Mouse (Mus musculus) liver, embryonic 16.5 days (tissue): Measurements from ENCODE around the gene Mog. TPM values are rescaled to one million over a fixed set of nuclear protein-coding genes. Genes with fewer than 3 reads are reported as not detected.
"Not testable (repeated sequence)": the region's sequence is repeated elsewhere in the genome, so short reads cannot be mapped to it uniquely, and the experiment has no call there.

Experiments used
- ATAC-seq: fragments of 200-750 bp; cut with Nextera tagmentation; 2 replicates; pipeline ENCODE4 v1.8.0; 2017; ENCODE audit warnings: low read depth, mild to moderate bottlenecking, moderate number of reproducible peaks, moderate library complexity
- H3K27ac ChIP-seq: fragments of 300-500 bp; sonication (generic); 2 replicates; pipeline ENCODE4 v1.5.1; 2014; ENCODE audit warnings: mild to moderate bottlenecking, low read length
- H3K27me3 ChIP-seq: fragments of 300-500 bp; sonication (generic); 2 replicates; pipeline ENCODE4 v1.6.1; 2014; ENCODE audit warnings: low read depth, low read length, mixed read lengths; ENCODE audit not compliant: control insufficient read depth, insufficient read depth
- H3K36me3 ChIP-seq: fragments of 300-500 bp; sonication (generic); 2 replicates; pipeline ENCODE4 v1.6.1; 2014; ENCODE audit warnings: mild to moderate bottlenecking; ENCODE audit not compliant: control insufficient read depth, insufficient read depth
- H3K4me1 ChIP-seq: fragments of 300-500 bp; sonication (generic); 2 replicates; pipeline ENCODE4 v1.6.1; 2014; ENCODE audit warnings: low read depth, low read length, mixed read lengths; ENCODE audit not compliant: control insufficient read depth
- H3K4me2 ChIP-seq: fragments of 300-500 bp; sonication (generic); 2 replicates; pipeline ENCODE4 v1.6.1; 2014; ENCODE audit warnings: low read depth, low read length, mixed read lengths
- H3K4me3 ChIP-seq: fragments of 300-500 bp; sonication (generic); 2 replicates; pipeline ENCODE4 v1.5.1; 2014; ENCODE audit warnings: low read depth, mild to moderate bottlenecking, low read length
- H3K9ac ChIP-seq: fragments of 300-500 bp; sonication (generic); 2 replicates; pipeline ENCODE4 v1.6.1; 2014; ENCODE audit warnings: low read depth, low read length
- H3K9me3 ChIP-seq: fragments of 300-500 bp; sonication (generic); replicated peaks from 2 replicates; pipeline ENCODE4 v1.6.1; 2016; ENCODE audit warnings: low read length; ENCODE audit not compliant: control insufficient read depth
- WGBS: fragments of 180-500 bp; shearing (Covaris S2); extraction: QIAGEN DNeasy Blood & Tissue Kit; methylation state at CpG from one replicate; pipeline ENCODE4 v1.1.7; 2014; ENCODE audit not compliant: insufficient replicate concordance; 5-methylcytosine and 5-hydroxymethylcytosine counted together
- polyA plus RNA-seq: library from polyadenylated mRNA; unstranded; fragments of >200 nt; fragmentation: Nextera tagmentation; extraction: Ambion mirVana; gene quantifications from 2 replicates; pipeline ENCODE4 v1.2.1, GENCODE M21; 2015

Mog gene
- polyA plus RNA-seq, 1 experiment from 2014 or later: not detected

DNA sequence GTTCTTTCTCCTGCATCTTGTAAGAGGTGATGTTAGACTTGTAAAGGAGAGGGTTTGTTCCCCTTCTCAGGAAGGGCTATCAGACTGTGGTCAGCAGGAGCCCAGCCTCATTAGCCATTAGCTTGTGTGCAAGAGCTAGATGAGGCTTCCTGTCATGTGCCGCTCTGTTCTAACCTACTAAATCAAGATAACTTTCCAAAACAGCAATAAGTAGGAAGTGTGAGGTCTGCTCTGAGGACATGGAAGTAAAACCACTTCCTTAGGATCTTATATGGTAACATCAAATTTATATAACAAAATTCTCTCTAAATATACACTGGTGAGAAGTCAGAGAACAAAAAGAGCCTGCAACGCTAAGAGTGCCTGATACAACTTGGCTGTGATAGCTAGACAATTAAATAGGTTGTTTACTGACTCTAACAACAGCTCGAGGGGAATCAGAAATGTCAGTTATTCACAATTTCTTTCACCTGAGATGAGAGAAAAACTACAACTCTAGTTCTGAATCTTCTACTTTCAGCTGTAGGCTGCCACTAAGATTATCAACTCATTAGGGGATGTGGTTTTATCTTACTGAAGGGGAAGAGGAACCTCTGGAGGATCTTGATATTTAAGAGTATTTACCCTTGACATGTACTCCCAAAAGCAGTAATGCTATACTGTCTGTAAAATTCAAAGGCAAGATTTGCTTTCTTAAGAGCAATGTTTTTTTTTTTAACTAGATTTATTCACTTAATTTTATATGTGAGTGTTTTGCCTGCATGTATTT is 30.7 kb downstream of the Mog start:
- no peak overlapping the region for H3K4me2 ChIP-seq
- no peak overlapping the region for H3K9ac ChIP-seq
- H3K4me3 ChIP-seq: no peak overlapping the region
- no peak overlapping the region for H3K27ac ChIP-seq
- H3K4me1 ChIP-seq: no peaks in the 10 kb centered on the region
- no peaks in the 10 kb centered on the region for H3K9me3 ChIP-seq
- no peak for ATAC-seq
- 15% methylated on average over 3 of the region's 3 CpGs for WGBS
- H3K36me3 ChIP-seq: no peaks in the 10 kb centered on the region
- H3K27me3 ChIP-seq: peaks cover 21% of the 10 kb centered on the region

DNA sequence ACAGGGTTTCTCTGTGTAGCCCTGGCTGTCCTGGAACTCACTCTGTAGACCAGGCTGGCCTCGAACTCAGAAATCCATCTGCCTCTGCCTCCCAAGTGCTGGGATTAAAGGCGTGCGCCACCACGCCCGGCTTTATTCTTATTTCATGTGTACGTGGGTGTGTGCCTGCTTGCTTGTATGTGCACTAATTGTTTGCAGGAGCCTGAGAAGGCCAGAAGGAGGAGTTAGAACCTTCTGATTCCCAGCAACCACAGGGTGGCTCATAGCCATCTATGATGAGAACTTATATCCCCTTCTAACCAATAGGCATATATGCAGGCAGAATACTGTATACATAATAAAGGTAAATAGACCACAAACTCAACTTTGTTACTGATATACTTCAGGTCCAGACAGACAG is 32.6 kb downstream of the Mog start:
- H3K4me1 ChIP-seq, H3K4me3 ChIP-seq, ATAC-seq, H3K9ac ChIP-seq, H3K36me3 ChIP-seq, H3K9me3 ChIP-seq, H3K27ac ChIP-seq, H3K4me2 ChIP-seq: not testable (repeated sequence)
- WGBS: 70% methylated on average over 6 of the region's 6 CpGs
- peaks cover 24% of the 10 kb centered on the region for H3K27me3 ChIP-seq

DNA sequence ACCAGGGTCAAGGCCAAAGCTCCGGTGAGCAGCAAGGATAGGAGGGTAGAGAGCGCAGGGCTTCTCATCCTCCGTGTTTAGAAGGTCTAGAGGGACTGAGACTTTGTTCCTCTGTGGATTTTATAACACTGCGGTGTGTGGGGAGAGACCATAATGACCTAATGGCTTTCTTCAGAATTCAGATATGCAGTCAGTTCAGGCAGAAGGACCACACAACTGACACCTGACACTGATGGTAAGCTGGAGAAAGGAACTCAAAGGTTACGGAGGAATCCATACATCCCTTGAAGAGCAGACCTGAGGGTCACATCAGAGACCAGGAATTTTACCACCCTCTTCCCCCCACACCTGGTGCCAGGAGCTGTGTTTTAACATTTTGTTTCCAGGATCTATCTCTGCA is 33.8 kb downstream of the Mog start, which contains the start of gene H2-M5:
TSS of gene H2-M5 (minus strand) at position 101 of the 400 bp plus-strand sequence.
- 31% methylated on average over 5 of the region's 5 CpGs for WGBS
- no peak within 1 kb of the TSS for H3K4me3 ChIP-seq
- H3K4me2 ChIP-seq: no peak within 1 kb of the TSS
- no peak for ATAC-seq
- H3K9me3 ChIP-seq: no peaks in the 10 kb centered on the region
- H3K4me1 ChIP-seq: no peaks in the 10 kb centered on the region
- H3K36me3 ChIP-seq: no peaks in the 10 kb centered on the region
- peaks cover 24% of the 10 kb centered on the region for H3K27me3 ChIP-seq
- H3K9ac ChIP-seq: no peak within 1 kb of the TSS
- H3K27ac ChIP-seq: no peak within 1 kb of the TSS

DNA sequence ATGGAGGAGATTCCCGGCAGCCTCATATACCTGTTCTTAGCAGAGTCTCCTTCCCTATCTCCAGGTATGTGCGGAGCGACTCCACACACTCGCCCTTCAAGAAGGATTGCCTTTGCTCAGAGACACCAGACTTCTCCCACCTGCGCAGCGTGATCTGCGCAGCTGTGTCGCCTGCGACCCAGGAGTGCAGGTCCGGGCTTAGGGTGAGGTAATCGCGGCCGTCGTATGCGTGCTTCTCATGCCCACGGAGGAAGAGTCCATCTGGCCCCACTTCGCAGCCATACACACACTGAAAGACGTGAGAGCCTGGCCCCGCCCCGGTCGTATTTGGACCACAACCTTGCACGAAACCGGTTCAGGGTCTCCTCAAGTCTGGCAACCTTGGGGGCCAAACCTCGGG is 34.7 kb downstream of the Mog start:
- no peaks in the 10 kb centered on the region for H3K9me3 ChIP-seq
- WGBS: 7% methylated on average over 24 of the region's 24 CpGs
- H3K4me1 ChIP-seq: no peaks in the 10 kb centered on the region
- no peak overlapping the region for H3K27ac ChIP-seq
- H3K4me3 ChIP-seq: no peak overlapping the region
- no peaks in the 10 kb centered on the region for H3K36me3 ChIP-seq
- peaks cover 24% of the 10 kb centered on the region for H3K27me3 ChIP-seq
- H3K9ac ChIP-seq: no peak overlapping the region
- ATAC-seq: no peak
- no peak overlapping the region for H3K4me2 ChIP-seq

DNA sequence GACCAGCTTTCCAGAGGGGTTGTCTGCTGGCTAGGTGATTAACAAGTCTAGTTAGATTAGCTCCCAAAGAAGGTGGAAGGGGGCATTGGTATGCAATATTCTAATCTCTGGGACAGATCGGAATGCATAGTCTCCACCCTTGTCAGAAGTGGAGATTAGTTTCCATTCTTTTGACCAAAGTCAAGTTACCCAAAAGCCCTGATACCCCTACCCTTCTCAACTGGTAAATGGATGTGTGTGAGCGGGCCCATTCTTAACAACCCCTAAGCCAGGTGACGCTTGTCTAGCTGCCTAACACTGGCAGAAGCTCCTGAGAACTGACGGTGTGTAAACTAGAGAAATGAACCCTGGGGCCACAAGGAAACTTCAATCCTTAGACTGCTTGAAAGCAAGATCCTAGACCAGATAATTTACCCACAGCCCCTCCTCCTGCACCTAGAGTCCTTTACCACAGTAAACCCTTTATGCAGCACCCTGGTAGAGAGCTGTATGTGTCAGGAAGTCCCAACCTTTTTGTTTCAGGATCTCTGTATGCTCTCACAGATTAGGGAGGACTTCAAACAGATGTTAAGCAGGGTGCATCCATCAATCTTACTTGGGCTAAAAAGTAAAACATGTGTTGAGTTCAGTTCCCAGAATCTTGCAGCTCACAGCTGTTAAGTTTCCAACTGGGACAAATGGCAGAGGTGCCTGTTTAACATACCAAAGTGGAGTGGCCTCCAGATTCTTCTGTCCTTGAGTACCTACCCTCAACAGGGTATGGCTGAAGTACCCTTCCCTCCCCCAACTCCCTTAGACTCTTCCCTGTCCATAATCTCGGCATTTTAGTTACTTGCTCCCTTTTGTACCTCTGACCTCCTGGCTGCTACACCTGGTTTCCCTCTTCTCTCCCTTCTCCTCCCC is 40.7 kb downstream of the Mog start:
- Histone ChIP-seq H3K4me1 (no peaks in the 10 kb centered on the region), H3K9ac (no peak overlapping the region), H3K27me3 (peaks cover 8% of the 10 kb centered on the region), H3K4me3 (no peak overlapping the region), H3K4me2 (no peak overlapping the region), H3K36me3 (no peaks in the 10 kb centered on the region), H3K27ac (no peak overlapping the region), H3K9me3 (no peaks in the 10 kb centered on the region)
- no peak for ATAC-seq
- WGBS: 31% methylated on average over 5 of the region's 5 CpGs

DNA sequence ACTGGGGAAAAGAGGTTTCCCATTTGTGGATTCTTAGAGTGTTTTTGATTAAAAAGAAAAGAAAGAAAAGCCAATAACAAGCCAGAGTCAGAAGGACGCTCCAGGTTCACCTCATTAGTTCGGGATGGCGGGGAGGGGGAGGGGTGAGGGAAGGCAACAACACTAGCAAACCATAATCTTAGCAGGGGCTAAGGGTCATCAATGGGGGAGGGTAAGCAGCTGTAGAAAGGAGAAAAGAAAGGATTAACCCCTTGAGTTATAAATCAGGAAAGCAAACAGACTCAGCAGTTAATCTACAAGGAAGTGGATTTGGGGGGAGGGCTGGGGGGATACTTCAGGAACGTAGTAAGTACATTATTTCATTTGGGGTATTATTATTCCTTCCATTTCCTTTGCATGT is 41.4 kb downstream of the Mog start:
- H3K27me3 ChIP-seq: peaks cover 5% of the 10 kb centered on the region; the same call in 1 of the 2 replicates
- H3K4me3 ChIP-seq: no peak overlapping the region

DNA sequence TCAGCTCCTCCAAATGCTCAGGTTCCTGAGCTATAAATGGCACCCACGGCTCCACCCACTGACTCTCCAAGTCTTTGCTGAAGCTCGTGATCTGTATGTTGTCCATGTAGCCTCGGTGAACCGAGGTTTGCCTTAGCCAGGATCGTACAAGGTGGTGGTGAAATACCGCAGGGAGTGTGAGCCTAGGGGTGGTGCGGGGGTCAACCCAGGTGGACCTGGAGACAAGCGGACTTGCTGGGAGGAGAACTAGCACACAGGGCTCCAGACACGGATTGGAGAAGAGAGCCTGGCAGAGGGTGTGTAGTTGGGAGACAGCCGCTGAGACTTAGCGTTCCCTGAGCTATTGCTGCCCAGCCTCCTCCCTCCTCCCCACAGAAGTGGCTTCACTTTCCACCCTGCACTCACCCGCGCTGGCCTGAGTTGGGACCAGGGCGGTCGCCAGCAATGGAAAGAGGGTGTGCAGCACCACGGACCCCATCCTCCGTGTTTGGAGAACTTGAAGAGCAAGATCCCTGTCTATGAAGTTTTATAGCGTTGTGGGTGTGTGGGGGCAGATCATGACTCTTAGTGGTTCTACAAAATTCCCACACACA is 41.9 kb downstream of the Mog start, which contains the start of gene 2410137M14Rik:
TSS of gene 2410137M14Rik (minus strand) at position 17 of the 593 bp plus-strand sequence.
- H3K4me1 ChIP-seq: no peaks in the 10 kb centered on the region
- H3K36me3 ChIP-seq: no peaks in the 10 kb centered on the region
- no peak for ATAC-seq
- H3K4me3 ChIP-seq: no peak within 1 kb of the TSS
- 6% methylated on average over 18 of the region's 18 CpGs for WGBS
- H3K4me2 ChIP-seq: 0 out of 2 replicates have a peak within 1 kb of the TSS, but pooled peaks have one; percentile 8
- H3K27me3 ChIP-seq: peaks cover 5% of the 10 kb centered on the region; the same call in 1 of the 2 replicates
- H3K9ac ChIP-seq: no peak within 1 kb of the TSS
- H3K9me3 ChIP-seq: no peaks in the 10 kb centered on the region
- H3K27ac ChIP-seq: no peak within 1 kb of the TSS

More for the DNA sequence above, 41.4 kb downstream of the Mog start:
- no peak for ATAC-seq
- Histone ChIP-seq H3K27ac (no peak overlapping the region), H3K9me3 (no peaks in the 10 kb centered on the region), H3K4me2 (0 out of 2 replicates have a peak overlapping the region, but pooled peaks have one; percentile 8), H3K4me1 (no peaks in the 10 kb centered on the region), H3K36me3 (no peaks in the 10 kb centered on the region), H3K9ac (no peak overlapping the region)
- WGBS: 13% methylated on average over 4 of the region's 4 CpGs

DNA sequence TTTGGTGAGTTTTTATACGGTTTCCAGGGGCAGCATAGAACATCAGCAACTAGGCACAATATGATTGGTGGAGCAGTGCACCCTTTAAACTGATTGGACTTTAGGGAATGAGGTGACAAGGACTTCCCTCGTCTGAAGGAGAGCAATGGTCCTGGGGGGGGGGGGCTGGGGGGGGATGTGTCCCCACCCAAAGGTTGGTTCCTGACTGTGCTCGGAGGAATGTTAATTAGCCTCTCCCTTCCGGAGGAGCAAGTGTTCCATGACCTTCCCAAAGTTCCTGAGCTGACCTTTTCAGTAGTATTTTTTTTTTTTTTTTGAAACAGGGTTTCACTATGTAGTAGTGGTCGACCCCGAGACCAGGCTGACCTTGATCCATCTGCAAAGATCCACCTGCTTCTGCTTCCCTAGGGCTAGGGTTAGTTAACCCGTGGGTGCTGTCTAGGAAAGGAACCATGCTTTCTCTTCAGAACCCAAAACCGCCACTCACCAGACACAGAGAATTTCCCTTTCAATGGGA is 49.9 kb downstream of the Mog start:
- no peak overlapping the region for H3K9ac ChIP-seq
- H3K4me2 ChIP-seq: no peak overlapping the region
- no peak overlapping the region for H3K27ac ChIP-seq
- 55% methylated on average over 8 of the region's 8 CpGs for WGBS
- no peaks in the 10 kb centered on the region for H3K9me3 ChIP-seq
- no peaks in the 10 kb centered on the region for H3K27me3 ChIP-seq
- H3K4me1 ChIP-seq: no peaks in the 10 kb centered on the region
- H3K4me3 ChIP-seq: no peak overlapping the region
- H3K36me3 ChIP-seq: no peaks in the 10 kb centered on the region
- no peak for ATAC-seq
